Mouse (Mus musculus) lung, postnatal 0 days (tissue): ENCODE data around the gene Dnm3.

Experiments used
- CTCF ChIP-seq: IDR thresholded peaks from 2 replicates; pipeline ENCODE4 v1.5.1; 2016; ENCODE audit warnings: antibody characterized with exemption, mild to moderate bottlenecking
- EP300 ChIP-seq: IDR thresholded peaks from 2 replicates; pipeline ENCODE4 v1.6.1; 2016; ENCODE audit warnings: antibody characterized with exemption, mild to moderate bottlenecking, control low read depth

GRCm38 (mm10) chr1:162476531-162477080 lies 1.2 kb downstream of the Dnm3 start:
- TF ChIP-seq CTCF, result no peak
- TF ChIP-seq EP300, result no peak
